Mouse (Mus musculus) lung, postnatal 10 days (tissue): Measurements from ENCODE around the gene Agtrap.
A peak's percentile ranks its signal among the peaks of the same experiment; 100 is the strongest.

Experiments
- DNase-seq: peaks from one replicate; pipeline ENCODE4 v3.0.0; 2021

Agtrap gene

DNA sequence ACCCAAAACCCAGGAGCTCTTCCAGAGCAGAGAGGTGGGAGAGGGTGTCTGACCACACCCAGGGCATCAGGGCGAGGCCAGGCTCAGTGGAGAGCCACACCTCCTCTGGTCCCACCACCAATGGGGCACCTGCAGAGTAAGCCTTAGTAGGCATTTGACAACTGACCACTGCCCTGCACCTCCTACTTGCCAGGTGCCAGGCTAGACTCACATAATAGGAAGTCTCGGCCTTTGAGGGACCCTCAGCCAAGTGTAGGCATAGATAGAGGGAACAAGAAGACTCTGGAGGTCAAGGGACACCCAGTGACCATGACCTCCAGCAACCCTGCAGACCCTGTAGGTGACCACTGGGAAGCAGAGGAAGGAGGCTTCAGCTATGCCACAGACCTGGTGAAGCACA, 43.7 kb downstream of the Agtrap start:
- no peak for DNase-seq

DNA sequence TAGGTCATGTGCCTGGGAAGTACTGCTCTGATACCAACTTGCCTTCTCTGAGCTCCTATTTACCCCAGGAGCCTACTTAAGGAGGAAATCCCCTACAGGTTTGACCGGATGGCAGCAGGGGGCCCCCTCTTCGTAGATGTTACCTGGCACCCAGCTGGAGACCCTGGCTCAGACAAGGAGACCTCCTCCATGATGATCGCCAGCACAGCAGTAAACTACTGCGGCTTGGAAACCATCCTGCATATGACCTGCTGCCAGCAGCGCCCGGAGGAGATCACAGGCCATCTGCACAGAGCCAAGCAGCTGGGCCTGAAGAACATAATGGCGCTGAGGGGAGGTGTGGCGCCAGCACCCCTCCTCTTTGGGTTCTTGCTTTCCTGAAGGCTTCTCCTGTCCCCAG, 44.5 kb downstream of the Agtrap start:
- peak; percentile 45 for DNase-seq

DNA sequence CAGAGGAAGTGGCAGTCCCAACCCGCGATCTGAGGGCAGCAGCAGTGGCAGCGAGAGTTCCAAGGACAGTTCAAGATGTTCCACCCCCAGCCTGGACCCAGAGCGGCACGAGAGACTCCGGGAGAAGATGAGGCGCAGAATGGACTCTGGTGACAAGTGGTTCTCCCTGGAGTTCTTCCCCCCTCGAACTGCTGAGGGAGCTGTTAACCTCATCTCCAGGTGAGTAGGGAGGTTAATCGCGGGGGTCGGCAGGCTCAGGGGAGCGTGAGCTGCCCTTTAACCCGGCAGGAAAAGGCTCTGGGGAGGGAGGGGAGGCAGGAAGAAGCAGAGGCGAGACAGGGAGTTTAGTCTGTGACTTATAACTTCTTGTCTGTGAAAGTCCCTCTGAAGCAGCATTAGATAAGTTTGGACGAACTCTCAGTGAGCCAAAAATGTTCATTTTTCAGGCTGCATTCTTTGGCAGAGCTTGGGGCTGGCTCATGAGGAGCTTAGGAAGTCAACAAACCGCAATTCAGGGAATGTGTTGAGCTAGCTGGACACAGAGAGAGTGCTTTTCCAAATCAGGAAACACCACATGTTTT, 46.1 kb downstream of the Agtrap start:
- peak; percentile 73 for DNase-seq

DNA sequence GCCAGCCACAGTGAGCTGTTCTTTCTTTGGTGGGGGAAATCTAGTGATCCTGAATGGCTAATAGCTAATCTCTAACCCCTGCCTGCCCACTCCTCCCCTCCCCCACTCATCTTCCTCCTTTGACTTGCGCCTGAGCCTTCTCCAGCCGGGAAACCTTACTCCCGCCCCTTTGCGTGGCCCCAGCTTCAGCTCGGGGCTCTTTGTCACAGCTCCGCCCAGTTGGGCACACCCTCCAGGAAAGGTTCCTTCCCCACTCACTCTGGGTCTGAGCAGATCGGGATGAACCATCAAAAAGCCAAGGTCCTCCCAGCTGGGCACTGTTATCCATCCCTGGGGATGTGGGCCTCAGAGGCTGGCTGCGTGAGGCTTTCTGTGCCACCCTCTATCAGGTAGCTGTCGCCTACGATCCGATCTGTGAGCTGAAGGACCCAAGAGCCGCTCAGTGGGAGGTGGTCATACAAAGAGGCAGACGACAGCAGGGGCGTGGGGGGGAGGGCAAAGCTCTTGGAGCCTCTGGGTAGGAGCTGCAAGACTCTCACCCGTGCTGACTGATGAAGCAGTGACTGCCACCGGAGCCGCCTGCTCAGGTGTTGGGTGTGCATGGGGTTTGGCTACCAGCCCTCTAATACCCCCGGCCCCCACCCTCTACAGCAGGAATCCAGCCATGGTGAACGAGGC, 46.8 kb downstream of the Agtrap start:
- DNase-seq: peak; percentile 91

DNA sequence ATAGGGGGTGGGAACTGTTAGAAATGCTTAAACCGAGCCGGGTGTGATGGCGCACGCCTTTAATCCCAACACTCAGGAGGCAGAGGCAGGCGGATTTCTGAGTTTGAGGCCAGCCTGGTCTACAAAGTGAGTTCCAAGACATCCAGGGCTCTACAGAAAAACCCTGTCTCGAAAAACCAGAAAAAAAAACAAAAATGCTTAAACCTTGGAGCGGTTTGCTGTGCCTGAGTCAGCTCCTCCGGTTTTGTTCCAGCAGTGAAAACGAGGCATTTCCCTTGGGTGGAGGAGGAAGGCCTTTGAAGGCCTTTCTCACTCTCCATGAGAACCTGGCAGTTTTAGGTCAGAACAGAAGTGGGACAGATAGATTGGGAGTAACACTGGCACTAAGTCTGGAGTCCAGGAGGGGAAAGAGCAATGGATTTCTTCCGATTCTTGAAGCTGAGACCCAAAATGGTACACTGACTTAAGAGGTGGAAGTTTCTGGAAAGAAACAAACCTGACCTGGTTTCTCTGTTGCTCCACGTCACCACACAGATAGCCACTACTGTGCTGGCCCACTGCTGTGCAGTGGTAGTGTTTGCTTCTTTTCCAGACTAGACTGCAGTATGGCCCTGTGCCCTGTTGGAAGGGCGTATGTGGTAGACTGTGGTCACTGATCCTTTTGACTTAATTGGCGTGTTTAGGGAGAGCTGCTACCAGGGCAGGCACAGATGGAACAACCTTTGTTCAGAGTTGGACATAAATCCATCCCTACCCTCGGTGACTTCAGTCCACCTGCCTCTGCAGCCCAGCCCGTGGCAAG, 47.6 kb downstream of the Agtrap start:
- DNase-seq: no peak

DNA sequence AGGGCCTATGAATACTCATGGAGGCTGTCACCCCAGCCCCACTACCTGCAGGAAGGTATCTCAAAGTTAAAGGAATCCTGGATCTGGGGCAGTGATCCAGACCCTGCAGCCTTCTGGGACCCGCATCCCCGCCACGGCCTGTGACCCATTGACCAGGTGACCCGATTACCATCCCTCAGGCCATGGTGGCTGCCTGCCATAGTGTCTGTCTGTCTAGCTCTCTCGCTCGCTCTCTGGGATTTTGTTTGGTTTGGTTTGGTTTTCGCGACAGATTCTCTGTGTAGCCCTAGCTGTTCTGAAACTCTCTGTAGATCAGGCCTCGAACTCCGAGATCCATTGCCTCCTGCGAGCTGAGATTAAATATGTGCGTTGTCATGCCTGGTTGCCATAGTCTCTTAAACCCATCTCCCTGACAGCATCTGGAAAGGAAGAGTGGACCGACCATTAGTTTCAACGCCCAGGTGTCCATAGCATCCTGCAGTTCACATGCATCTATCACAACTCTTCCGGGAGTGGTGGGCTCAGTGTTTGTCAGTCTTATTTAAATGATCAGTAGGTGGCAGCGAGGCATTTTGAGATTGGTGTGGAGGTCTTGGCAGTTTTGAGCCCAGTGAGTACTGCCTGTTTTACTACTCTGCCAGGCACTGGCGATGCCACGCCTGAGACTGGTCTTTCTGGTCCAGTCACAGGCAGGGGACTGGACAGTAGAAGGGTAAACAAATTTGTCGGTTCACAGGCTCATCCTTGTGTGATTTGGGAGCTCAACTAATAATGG, 48.4 kb downstream of the Agtrap start:
- DNase-seq: no peak

DNA sequence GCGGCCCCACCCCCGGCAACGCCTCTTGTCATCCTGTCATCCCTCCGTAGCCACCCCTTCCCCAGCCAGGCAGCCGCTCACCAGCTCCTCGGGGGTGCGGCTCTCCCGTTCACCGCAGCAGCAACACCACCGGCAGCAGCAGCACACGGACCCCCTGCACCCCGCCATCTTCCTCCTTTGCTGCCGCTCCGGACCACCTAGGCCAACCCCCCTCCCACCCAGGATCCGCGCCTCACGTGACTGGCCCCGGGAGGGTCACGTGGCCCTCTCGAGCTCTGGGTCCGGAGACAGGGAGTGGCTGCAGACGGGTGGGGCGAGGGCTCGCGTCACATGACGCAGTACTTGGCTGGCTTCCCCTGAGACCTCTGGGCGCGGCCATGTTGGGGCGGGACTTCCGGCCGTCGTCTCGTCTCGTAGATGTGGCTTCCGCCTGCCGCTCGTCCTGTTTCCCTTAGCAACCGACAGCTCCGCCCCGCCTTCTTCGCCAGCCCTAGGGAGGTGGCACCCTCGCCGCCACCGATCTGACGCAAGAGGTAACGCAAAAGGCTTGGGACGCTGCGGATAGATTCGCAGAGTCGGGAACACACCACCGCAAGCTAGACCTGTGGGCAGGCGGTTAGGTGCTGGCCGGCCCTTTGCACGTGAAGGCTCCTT, 49.1 kb downstream of the Agtrap start, which contains the start of the genes Clcn6 and Mthfr:
Gene Clcn6 (minus strand): TSS at position 222 of the 654 bp plus-strand sequence.
Gene Mthfr (plus strand): TSS at position 478 of the 654 bp plus-strand sequence.
- DNase-seq: peak; percentile 99

DNA sequence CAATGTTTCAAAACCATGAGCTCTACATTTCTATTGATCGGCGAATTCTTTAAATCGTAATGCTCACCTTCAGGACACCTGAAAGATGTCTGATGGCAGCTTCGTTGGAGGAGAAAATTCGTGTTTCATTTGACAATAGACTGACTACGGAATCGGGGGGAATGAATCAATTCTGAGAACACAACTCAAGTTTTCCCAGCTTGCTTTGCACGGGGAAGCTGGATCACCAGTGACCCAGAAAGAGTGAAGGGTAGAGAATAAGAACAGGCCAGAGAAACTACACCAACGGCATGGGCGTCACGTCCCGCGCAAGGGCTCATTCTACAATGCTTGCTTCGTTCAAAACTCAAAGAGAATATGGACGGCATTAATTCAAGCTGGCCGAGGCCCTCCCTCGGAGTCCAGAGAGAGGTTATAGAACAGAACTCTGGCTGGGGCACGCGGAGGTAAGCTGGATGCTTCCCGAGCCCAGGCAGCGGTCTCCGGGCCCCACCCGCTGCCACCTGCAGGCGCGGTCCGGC, 49.7 kb downstream of the Agtrap start:
- DNase-seq: no peak

DNA sequence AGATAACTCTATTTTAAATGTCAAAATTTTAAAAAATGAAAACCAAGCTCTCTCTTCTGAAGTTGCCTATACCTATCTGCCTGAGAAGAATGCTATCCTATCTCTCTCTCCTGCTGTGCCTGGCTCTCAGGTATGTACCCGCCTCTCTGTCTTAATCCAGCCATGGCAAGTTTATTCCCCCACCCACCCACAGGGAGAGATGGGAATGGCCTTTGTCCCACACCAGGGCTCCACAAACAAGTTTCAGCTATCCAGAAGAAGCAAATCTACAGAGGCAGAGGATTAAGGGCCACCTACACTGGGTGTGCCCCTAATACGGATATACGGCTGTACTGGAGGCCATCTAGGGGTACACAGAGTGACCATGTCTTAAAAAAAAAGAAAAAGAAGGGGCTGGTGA, 52.4 kb downstream of the Agtrap start:
- DNase-seq: no peak

DNA sequence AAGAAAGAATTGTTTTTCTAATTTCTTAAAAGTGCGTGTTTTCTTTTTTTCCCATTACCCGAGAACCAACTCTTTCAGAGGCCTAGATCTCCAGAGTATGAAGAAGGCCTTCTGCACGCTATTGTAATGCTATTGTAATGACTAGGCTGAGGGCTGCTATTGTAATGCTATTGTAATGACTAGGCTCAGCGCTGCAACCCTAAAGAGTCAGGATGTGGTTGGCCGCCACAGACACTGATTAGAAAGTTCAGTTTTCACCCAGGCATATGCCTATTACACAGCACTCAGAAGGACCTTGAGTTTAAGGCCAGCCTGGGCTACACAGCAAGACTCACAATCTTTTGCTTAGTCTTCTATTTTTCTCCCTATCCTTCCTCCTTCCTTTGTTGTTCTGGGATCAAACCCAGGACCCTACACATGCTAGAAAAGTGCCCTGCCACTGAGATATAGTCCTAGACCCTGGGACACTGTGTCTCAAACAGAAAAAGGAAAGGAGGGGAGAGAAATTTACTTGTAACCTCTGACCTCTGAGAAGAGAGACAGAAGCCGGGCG, 53.9 kb downstream of the Agtrap start:
- no peak for DNase-seq

DNA sequence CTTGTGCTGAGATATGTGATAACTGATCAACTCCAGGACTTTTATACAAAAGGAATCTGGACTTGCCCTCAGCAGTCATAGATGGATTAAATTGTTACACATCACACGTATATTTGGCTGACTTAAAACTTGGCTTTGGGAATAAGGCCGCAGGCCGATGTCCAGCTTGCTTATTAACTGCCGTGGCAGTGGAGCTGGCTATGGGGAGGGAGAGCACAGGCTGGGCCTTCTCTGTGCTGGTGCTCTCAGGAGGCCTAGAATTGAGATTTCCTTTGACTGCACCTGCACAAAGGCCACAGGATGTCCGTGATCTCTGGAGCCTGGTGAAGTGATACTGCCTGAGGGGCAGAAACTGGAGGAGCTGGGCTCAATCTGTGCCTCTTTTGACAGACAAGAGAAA, 57.3 kb downstream of the Agtrap start:
- DNase-seq: no peak

DNA sequence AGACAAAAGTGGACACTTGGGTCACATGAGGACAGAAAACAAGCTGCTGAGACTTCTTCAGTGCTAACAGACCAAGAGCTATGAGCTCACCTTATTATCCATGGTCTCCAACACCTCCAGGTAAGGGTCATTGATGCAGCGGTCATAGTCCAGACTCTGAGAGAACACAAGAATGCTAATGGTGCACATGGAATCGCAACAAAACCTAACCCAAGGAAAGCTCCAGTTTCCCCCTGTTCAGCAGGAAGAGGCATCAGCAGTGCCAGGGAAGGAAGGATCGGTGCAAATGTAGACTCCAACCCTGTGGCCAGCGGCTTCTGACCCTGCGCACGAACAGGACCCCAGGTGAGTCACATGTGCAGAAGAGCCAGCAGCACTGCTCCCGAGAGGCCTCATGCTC, 58.5 kb downstream of the Agtrap start:
- no peak for DNase-seq
